Mouse (Mus musculus) spleen, adult 2 months (tissue): ENCODE data around the gene Olfr410.

ENCODE experiments used
- CTCF ChIP-seq: fragments of 200-500 bp; IDR thresholded peaks from 2 replicates; pipeline ENCODE4 v1.5.1; 2011; ENCODE audit warnings: mild to moderate bottlenecking, inconsistent platforms; ENCODE audit not compliant: insufficient read depth, insufficient read length, insufficient replicate concordance; ENCODE audit errors: extremely low read depth
- POLR2A ChIP-seq: fragments of 200-500 bp; IDR thresholded peaks from 2 replicates; pipeline ENCODE4 v1.6.1; 2011; ENCODE audit warnings: low read depth, low read length, inconsistent platforms

- TF ChIP-seq CTCF (no peak), POLR2A (no peak)
Measured at GRCm38 (mm10) chr11:74287256-74287655, 50.6 kb downstream of the Olfr410 start.
